Comparison of ENCODE assay signal across 8 mouse cellular contexts in genomic region chr11:117330076-117330950, GRCm38 (mm10).
DNase-seq lines count a peak whose midpoint lies in the region; ATAC-seq lines count a peak whose summit lies in the region.

No protein-coding gene starts in this region.

- no peak overlapping the region for H3K4me3 ChIP-seq in stomach, embryonic 14.5 days (ENCODE audit: low read depth, low read length)

- H3K27ac ChIP-seq in stomach, embryonic 14.5 days (ENCODE audit: low read length): 0 out of 2 replicates have a peak overlapping the region, but pooled peaks have one; percentile 52

- no peaks in the 10 kb centered on the region for H3K36me3 ChIP-seq in stomach, embryonic 14.5 days (ENCODE audit: control insufficient read depth, insufficient read depth, low read length)

- H3K9ac ChIP-seq in stomach, embryonic 14.5 days (replicated peaks; ENCODE audit: low read depth, low read length): no peak overlapping the region

- 68% methylated on average over 12 of the region's 12 CpGs for WGBS in stomach, embryonic 14.5 days

- H3K9me3 ChIP-seq in stomach, embryonic 14.5 days (ENCODE audit: control insufficient read depth, low read depth, low read length): no peaks in the 10 kb centered on the region

- no peak overlapping the region for H3K4me2 ChIP-seq in stomach, embryonic 14.5 days (replicated peaks; ENCODE audit: low read depth, low read length)

- no peak for ATAC-seq in CD4-positive, CD25-positive, alpha-beta regulatory T cell, adult 4 months
- no peak for ATAC-seq in stomach, embryonic 14.5 days (ENCODE audit: insufficient number of reproducible peaks, insufficient read depth, low FRiP score, low read depth)

- no peaks in the 10 kb centered on the region for H3K27me3 ChIP-seq in stomach, embryonic 14.5 days (ENCODE audit: control insufficient read depth, insufficient read depth, low read length)

- H3K4me1 ChIP-seq in stomach, embryonic 14.5 days (ENCODE audit: control insufficient read depth, insufficient read depth, low read length): peaks cover 60% of the 10 kb centered on the region

- DNase-seq in CD4-positive, CD25-positive, alpha-beta regulatory T cell, adult 2 months (ENCODE audit: low read depth, low spot score): peak; percentile 45
- DNase-seq in testis, postnatal 10 days (ENCODE audit: low spot score): peak; percentile 64
- no peak for DNase-seq in testis, postnatal 14 days (ENCODE audit: low spot score)
- DNase-seq in layer of hippocampus, postnatal 36 days: peak; percentile 70 to 72
- no peak for DNase-seq in right cerebral cortex, postnatal 14 days
- no peak for DNase-seq in right cerebral cortex, adult 2 months (ENCODE audit: low spot score in 2 of 2)

Comparison
In these comparisons a context has a peak if more than half of its experiments do, and no peak if none do; other contexts are left out.
1. DNase-seq: peak in CD4-positive, CD25-positive, alpha-beta regulatory T cell, adult 2 months (single experiment), testis, postnatal 10 days (single experiment) and layer of hippocampus, postnatal 36 days (2 of 2); none in testis, postnatal 14 days (single experiment), right cerebral cortex, postnatal 14 days (single experiment) and right cerebral cortex, adult 2 months (0 of 2).